14 mouse cellular contexts compared by ENCODE assay signal in genomic region chr7:123907946-123908840, GRCm38 (mm10).
A peak's percentile ranks its signal among the peaks of the same experiment; 100 is the strongest.
DNase-seq lines count a peak whose midpoint lies in the region; ATAC-seq lines count a peak whose summit lies in the region.
"Had no signal": no experiment of that assay in that cellular context is flagged by ENCODE, and none has a peak within 500 bp of the region (broad histone marks: within the 10 kb centered on the region; RNA-seq: fewer than 3 reads in every experiment).

No protein-coding gene starts in this region.

- no peak overlapping the region for H3K9ac ChIP-seq in forebrain, embryonic 16.5 days (replicated peaks; ENCODE audit: low read depth, low read length)
- no peak overlapping the region for H3K9ac ChIP-seq in forebrain, embryonic 12.5 days
- H3K9ac ChIP-seq: embryonic facial prominence, embryonic 12.5 days; hindbrain, embryonic 12.5 days; liver, postnatal 0 days had no signal

- no peak overlapping the region for H3K4me2 ChIP-seq in forebrain, embryonic 16.5 days (ENCODE audit: low read length)
- no peak overlapping the region for H3K4me2 ChIP-seq in forebrain, embryonic 12.5 days
- H3K4me2 ChIP-seq: embryonic facial prominence, embryonic 12.5 days; hindbrain, embryonic 12.5 days had no signal

- H3K4me3 ChIP-seq in forebrain, embryonic 16.5 days (replicated peaks; ENCODE audit: low read length): no peak overlapping the region
- no peak overlapping the region for H3K4me3 ChIP-seq in forebrain, embryonic 12.5 days (replicated peaks)
- H3K4me3 ChIP-seq: embryonic facial prominence, embryonic 12.5 days; hindbrain, embryonic 12.5 days; myocyte had no signal

- ATAC-seq in forebrain, embryonic 16.5 days: peak; percentile 74
- ATAC-seq in forebrain, embryonic 12.5 days (ENCODE audit: low FRiP score): no peak
- ATAC-seq in erythroid progenitor cell, adult 5-6 weeks (replicated peaks; ENCODE audit: low FRiP score, poor library complexity, severe bottlenecking): no peak
- ATAC-seq: liver, postnatal 0 days had no signal

- intact Hi-C loops in left cerebral cortex, postnatal 4 days (cut with DNase I): no loop called here
- intact Hi-C loops in heart, postnatal 25 days (cut with DNase I): no loop called here

- peak overlapping the region; percentile 71; the same call in 1 of the 2 replicates for H3K27ac ChIP-seq in forebrain, embryonic 16.5 days (ENCODE audit: low read length)
- no peak overlapping the region for H3K27ac ChIP-seq in forebrain, embryonic 12.5 days
- H3K27ac ChIP-seq: embryonic facial prominence, embryonic 12.5 days; hindbrain, embryonic 12.5 days had no signal

- DNase-seq in left cerebral cortex, postnatal 4 days: peak; percentile 92
- no peak for DNase-seq in left cerebral cortex, adult 11 months (ENCODE audit: low spot score)
- DNase-seq in cerebellum, adult 8-10 months: peak; percentile 67
- peak; percentile 4 for DNase-seq in heart, postnatal 25 days (ENCODE audit: low spot score)
- no peak for DNase-seq in thymus, adult 18-20 months
- DNase-seq: kidney, adult 2 months; liver, postnatal 0 days; thymus, postnatal 14 days had no signal

- H3K27me3 ChIP-seq in forebrain, embryonic 16.5 days (replicated peaks; ENCODE audit: control insufficient read depth, insufficient read depth, low read length): no peaks in the 10 kb centered on the region
- no peaks in the 10 kb centered on the region for H3K27me3 ChIP-seq in forebrain, embryonic 12.5 days
- H3K27me3 ChIP-seq: embryonic facial prominence, embryonic 12.5 days; hindbrain, embryonic 12.5 days had no signal

- peaks cover 9% of the 10 kb centered on the region for H3K4me1 ChIP-seq in forebrain, embryonic 16.5 days (replicated peaks; ENCODE audit: control insufficient read depth, insufficient read depth, low read length)
- no peaks in the 10 kb centered on the region for H3K4me1 ChIP-seq in forebrain, embryonic 12.5 days
- H3K4me1 ChIP-seq: embryonic facial prominence, embryonic 12.5 days; hindbrain, embryonic 12.5 days had no signal

- no peaks in the 10 kb centered on the region for H3K36me3 ChIP-seq in forebrain, embryonic 16.5 days (ENCODE audit: control insufficient read depth, insufficient read depth)
- no peaks in the 10 kb centered on the region for H3K36me3 ChIP-seq in forebrain, embryonic 12.5 days (replicated peaks)
- H3K36me3 ChIP-seq: embryonic facial prominence, embryonic 12.5 days; hindbrain, embryonic 12.5 days had no signal

- H3K9me3 ChIP-seq in forebrain, embryonic 16.5 days (ENCODE audit: control insufficient read depth, low read length): no peaks in the 10 kb centered on the region
- no peaks in the 10 kb centered on the region for H3K9me3 ChIP-seq in forebrain, embryonic 12.5 days
- H3K9me3 ChIP-seq: embryonic facial prominence, embryonic 12.5 days; hindbrain, embryonic 12.5 days had no signal

- WGBS in forebrain, embryonic 16.5 days: 65% methylated on average over 6 of the region's 6 CpGs
- 86% methylated on average over 6 of the region's 6 CpGs for WGBS in forebrain, embryonic 12.5 days

Comparison
In these comparisons a context has a peak if more than half of its experiments do, and no peak if none do; other contexts are left out.
1. DNase-seq: peak in left cerebral cortex, postnatal 4 days (single experiment), cerebellum, adult 8-10 months (single experiment) and heart, postnatal 25 days (single experiment); none in left cerebral cortex, adult 11 months (single experiment) and thymus, adult 18-20 months (0 of 2).